Mouse (Mus musculus) forebrain, embryonic 16.5 days (tissue): ENCODE measurements around the gene Lcp2. TPM values are rescaled to one million over a fixed set of nuclear protein-coding genes. Genes with fewer than 3 reads are reported as not detected.

ENCODE experiments used
- ATAC-seq: fragments of 200-750 bp; cut with Nextera tagmentation; 2 replicates; pipeline ENCODE4 v1.8.0; 2017; ENCODE audit warnings: mild to moderate bottlenecking, moderate library complexity
- H3K27ac ChIP-seq: fragments of 300-500 bp; sonication (generic); 2 replicates; pipeline ENCODE4 v1.5.1; 2014; ENCODE audit warnings: low read length, control low read depth
- H3K27me3 ChIP-seq: fragments of 300-500 bp; sonication (generic); replicated peaks from 2 replicates; pipeline ENCODE4 v1.6.1; 2014; ENCODE audit warnings: low read length; ENCODE audit not compliant: control insufficient read depth, insufficient read depth
- H3K36me3 ChIP-seq: fragments of 300-500 bp; sonication (generic); 2 replicates; pipeline ENCODE4 v1.6.1; 2014; ENCODE audit not compliant: control insufficient read depth, insufficient read depth
- H3K4me1 ChIP-seq: fragments of 300-500 bp; sonication (generic); replicated peaks from 2 replicates; pipeline ENCODE4 v1.6.1; 2014; ENCODE audit warnings: low read length; ENCODE audit not compliant: control insufficient read depth, insufficient read depth
- H3K4me2 ChIP-seq: fragments of 300-500 bp; sonication (generic); 2 replicates; pipeline ENCODE4 v1.6.1; 2014; ENCODE audit warnings: mild to moderate bottlenecking, low read length, control low read depth
- H3K4me3 ChIP-seq: fragments of 300-500 bp; sonication (generic); replicated peaks from 2 replicates; pipeline ENCODE4 v1.5.1; 2014; ENCODE audit warnings: mild to moderate bottlenecking, low read length, control low read depth
- H3K9ac ChIP-seq: fragments of 300-500 bp; sonication (generic); replicated peaks from 2 replicates; pipeline ENCODE4 v1.6.1; 2014; ENCODE audit warnings: low read depth, low read length, control low read depth
- H3K9me3 ChIP-seq: fragments of 300-500 bp; sonication (generic); 2 replicates; pipeline ENCODE4 v1.6.1; 2016; ENCODE audit warnings: low read length; ENCODE audit not compliant: control insufficient read depth
- WGBS: fragments of 180-500 bp; shearing (Covaris S2); extraction: QIAGEN DNeasy Blood & Tissue Kit; methylation state at CpG from one replicate; pipeline ENCODE4 v1.1.7; 2014; 5-methylcytosine and 5-hydroxymethylcytosine counted together
- polyA plus RNA-seq: library from polyadenylated mRNA; unstranded; fragments of >200 nt; fragmentation: Nextera tagmentation; extraction: Ambion mirVana; gene quantifications from 2 replicates; pipeline ENCODE4 v1.2.1, GENCODE M21; 2015

Lcp2 gene
- polyA plus RNA-seq, 1 experiment from 2014 or later, result 1.8 TPM

GRCm38 (mm10) chr11:34035909-34036658, 10.6 kb upstream of the Lcp2 start:
- H3K27me3 ChIP-seq, result no peaks in the 10 kb centered on the region
- no peak overlapping the region for H3K4me3 ChIP-seq
- no peaks in the 10 kb centered on the region for H3K36me3 ChIP-seq
- no peak for ATAC-seq
- H3K9me3 ChIP-seq, result no peaks in the 10 kb centered on the region
- H3K4me2 ChIP-seq, result no peak overlapping the region
- H3K9ac ChIP-seq, result no peak overlapping the region
- 86% methylated on average over 5 of the region's 5 CpGs for WGBS
- no peaks in the 10 kb centered on the region for H3K4me1 ChIP-seq
- H3K27ac ChIP-seq, result no peak overlapping the region

GRCm38 (mm10) chr11:34040061-34040460, 6.7 kb upstream of the Lcp2 start:
- H3K36me3 ChIP-seq, result no peaks in the 10 kb centered on the region
- H3K4me1 ChIP-seq, result no peaks in the 10 kb centered on the region
- H3K27me3 ChIP-seq, result no peaks in the 10 kb centered on the region
- WGBS, result 82% methylated on average over 5 of the region's 5 CpGs
- H3K4me2 ChIP-seq, result no peak overlapping the region
- no peak overlapping the region for H3K27ac ChIP-seq
- ATAC-seq, result no peak
- no peaks in the 10 kb centered on the region for H3K9me3 ChIP-seq
- no peak overlapping the region for H3K9ac ChIP-seq
- H3K4me3 ChIP-seq, result no peak overlapping the region

- H3K4me2 ChIP-seq, result no peak overlapping the region
- no peak overlapping the region for H3K9ac ChIP-seq
- no peaks in the 10 kb centered on the region for H3K27me3 ChIP-seq
- no peaks in the 10 kb centered on the region for H3K4me1 ChIP-seq
- WGBS, result 77% methylated on average over 1 of the region's 1 CpGs
- no peak overlapping the region for H3K27ac ChIP-seq
- no peak for ATAC-seq
- no peaks in the 10 kb centered on the region for H3K9me3 ChIP-seq
- H3K4me3 ChIP-seq, result no peak overlapping the region
- no peaks in the 10 kb centered on the region for H3K36me3 ChIP-seq
Measured at GRCm38 (mm10) chr11:34042808-34043207, 3.9 kb upstream of the Lcp2 start.

- ATAC-seq, result no peak
- 90% methylated on average over 5 of the region's 5 CpGs for WGBS
Measured at GRCm38 (mm10) chr11:34047542-34047937, 820 bp downstream of the Lcp2 start.

GRCm38 (mm10) chr11:34048375-34049124, 1.8 kb downstream of the Lcp2 start:
- Histone ChIP-seq H3K36me3 (no peaks in the 10 kb centered on the region), H3K4me1 (no peaks in the 10 kb centered on the region), H3K9me3 (no peaks in the 10 kb centered on the region), H3K4me3 (no peak overlapping the region), H3K9ac (no peak overlapping the region), H3K4me2 (no peak overlapping the region), H3K27ac (no peak overlapping the region), H3K27me3 (no peaks in the 10 kb centered on the region)
- WGBS, result 94% methylated on average over 8 of the region's 8 CpGs
- ATAC-seq, result no peak

More at GRCm38 (mm10) chr11:34047542-34047937, 820 bp downstream of the Lcp2 start:
- Histone ChIP-seq H3K4me3 (no peak overlapping the region), H3K9ac (no peak overlapping the region), H3K9me3 (no peaks in the 10 kb centered on the region), H3K27ac (no peak overlapping the region), H3K4me1 (no peaks in the 10 kb centered on the region), H3K36me3 (no peaks in the 10 kb centered on the region), H3K4me2 (no peak overlapping the region), H3K27me3 (no peaks in the 10 kb centered on the region)

GRCm38 (mm10) chr11:34049125-34049379, 2.3 kb downstream of the Lcp2 start:
- Histone ChIP-seq H3K27ac (no peak overlapping the region), H3K9ac (no peak overlapping the region), H3K9me3 (no peaks in the 10 kb centered on the region), H3K4me2 (no peak overlapping the region), H3K27me3 (no peaks in the 10 kb centered on the region), H3K4me1 (no peaks in the 10 kb centered on the region), H3K4me3 (no peak overlapping the region), H3K36me3 (no peaks in the 10 kb centered on the region)
- ATAC-seq, result no peak
- WGBS, result 94% methylated on average over 1 of the region's 1 CpGs

- no peak overlapping the region for H3K27ac ChIP-seq
- no peaks in the 10 kb centered on the region for H3K27me3 ChIP-seq
- no peaks in the 10 kb centered on the region for H3K36me3 ChIP-seq
- WGBS, result 82% methylated on average over 1 of the region's 1 CpGs
- ATAC-seq, result no peak
- no peaks in the 10 kb centered on the region for H3K4me1 ChIP-seq
- no peak overlapping the region for H3K4me3 ChIP-seq
- H3K9me3 ChIP-seq, result no peaks in the 10 kb centered on the region
- no peak overlapping the region for H3K4me2 ChIP-seq
- H3K9ac ChIP-seq, result no peak overlapping the region
Measured at GRCm38 (mm10) chr11:34050063-34050462, 3.3 kb downstream of the Lcp2 start.

GRCm38 (mm10) chr11:34050643-34051042, 3.9 kb downstream of the Lcp2 start:
- no peak for ATAC-seq
- Histone ChIP-seq H3K4me3 (no peak overlapping the region), H3K27me3 (no peaks in the 10 kb centered on the region), H3K9me3 (no peaks in the 10 kb centered on the region), H3K4me2 (no peak overlapping the region), H3K27ac (no peak overlapping the region), H3K9ac (no peak overlapping the region), H3K36me3 (no peaks in the 10 kb centered on the region), H3K4me1 (no peaks in the 10 kb centered on the region)
- 80% methylated on average over 2 of the region's 2 CpGs for WGBS

- H3K36me3 ChIP-seq, result no peaks in the 10 kb centered on the region
- H3K27me3 ChIP-seq, result no peaks in the 10 kb centered on the region
- no peak for ATAC-seq
- H3K9me3 ChIP-seq, result no peaks in the 10 kb centered on the region
- H3K27ac ChIP-seq, result no peak overlapping the region
- H3K4me3 ChIP-seq, result no peak overlapping the region
- H3K4me2 ChIP-seq, result no peak overlapping the region
- H3K9ac ChIP-seq, result no peak overlapping the region
- no peaks in the 10 kb centered on the region for H3K4me1 ChIP-seq
- WGBS, result 87% methylated on average over 6 of the region's 6 CpGs
Measured at GRCm38 (mm10) chr11:34053031-34053818, 6.5 kb downstream of the Lcp2 start.
